Mouse (Mus musculus): ENCODE measurements around the gene Tbx3.

Tbx3 gene

DNA sequence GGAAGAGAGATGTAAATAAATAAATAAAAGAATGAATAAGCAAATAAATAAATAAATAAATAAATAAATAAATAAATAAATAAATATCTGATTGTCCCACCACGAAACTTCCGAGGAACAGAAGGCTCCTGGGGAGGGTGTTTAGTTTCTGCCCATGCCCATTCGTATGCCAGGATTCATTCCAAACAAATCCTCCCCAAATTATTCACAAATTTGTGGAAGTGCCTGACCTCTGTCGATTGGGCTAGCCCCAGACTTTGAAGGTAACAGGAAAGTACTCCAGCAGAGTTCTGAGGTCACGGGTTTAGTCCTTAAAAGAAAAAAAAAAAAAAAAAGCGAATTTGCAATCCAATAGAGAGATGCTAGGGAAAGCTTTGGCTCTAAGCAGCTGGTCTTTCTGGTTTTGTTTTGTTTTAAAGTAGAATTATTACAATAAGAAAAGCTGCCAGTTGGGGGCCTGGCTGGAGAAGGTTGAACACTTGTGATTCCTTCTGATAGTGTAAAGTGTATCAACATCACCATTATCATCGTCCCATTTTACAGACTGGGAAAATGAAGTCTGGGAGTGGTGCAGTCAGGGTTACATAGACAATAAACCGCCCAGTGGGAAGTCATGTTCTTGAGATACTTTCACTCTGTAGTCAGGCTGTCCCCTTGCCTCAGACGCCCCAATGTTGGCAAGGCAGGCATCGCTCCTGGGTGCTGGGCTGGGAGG is 9.3 kb downstream of the Tbx3 start:
- no peak for DNase-seq (ENCODE audit: low read depth in 2 of 2, low spot score in 2 of 2)

- DNase-seq (ENCODE audit: low read depth in 2 of 2, low spot score in 2 of 2) = no peak
Observed at GRCm38 (mm10) chr5:119680329-119681010, 10.0 kb downstream of the Tbx3 start.

DNA sequence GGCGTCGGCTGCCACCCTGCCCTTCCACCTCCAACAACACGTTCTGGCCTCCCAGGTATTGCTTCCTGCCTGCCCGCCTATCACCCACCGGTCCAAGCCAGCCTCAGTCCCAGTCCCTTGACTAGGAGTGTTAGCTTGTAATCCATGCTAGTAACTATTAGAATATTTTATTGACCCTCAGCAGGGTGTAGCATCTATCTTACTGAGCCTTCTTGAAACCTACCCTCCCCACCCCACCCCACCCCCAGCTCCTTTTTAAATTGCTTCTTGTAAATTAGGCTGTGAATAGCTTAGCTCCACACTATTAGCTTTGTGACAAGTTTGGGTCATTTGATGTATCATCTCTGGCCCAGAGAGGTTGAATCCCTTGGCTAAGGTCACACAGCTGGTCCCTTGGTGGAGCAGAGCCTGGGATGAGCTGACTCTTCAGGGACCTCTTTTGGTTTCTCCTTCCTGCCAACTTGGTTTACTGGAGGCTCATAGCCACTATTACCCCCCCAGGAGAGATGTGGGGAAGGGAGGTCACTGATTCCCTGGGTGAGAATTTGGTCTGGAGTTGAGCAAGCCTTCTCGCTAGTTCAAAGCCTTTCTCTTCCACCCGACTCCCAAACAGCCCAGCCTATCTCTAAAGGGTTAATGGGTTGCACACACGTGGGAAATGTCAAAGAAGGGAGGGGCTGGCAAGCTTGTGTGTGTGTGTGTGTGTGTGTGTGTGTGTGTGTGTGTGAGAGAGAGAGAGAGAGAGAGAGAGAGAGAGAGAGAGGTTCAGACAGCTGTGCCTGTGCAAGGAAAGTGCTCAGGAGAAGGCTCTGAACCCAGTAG is 10.8 kb downstream of the Tbx3 start:
- DNase-seq (ENCODE audit: low read depth in 2 of 2, low spot score in 2 of 2) = no peak

GRCm38 (mm10) chr5:119681833-119682210 is 11.4 kb downstream of the Tbx3 start:
- no peak for DNase-seq (ENCODE audit: low read depth in 2 of 2, low spot score in 2 of 2)

GRCm38 (mm10) chr5:119682646-119683515 is 12.4 kb downstream of the Tbx3 start:
- no peak for DNase-seq (ENCODE audit: low read depth in 2 of 2, low spot score in 2 of 2)

- no peak for DNase-seq (ENCODE audit: low read depth in 2 of 2, low spot score in 2 of 2)
Observed at GRCm38 (mm10) chr5:119683861-119684260, 13.4 kb downstream of the Tbx3 start.

DNA sequence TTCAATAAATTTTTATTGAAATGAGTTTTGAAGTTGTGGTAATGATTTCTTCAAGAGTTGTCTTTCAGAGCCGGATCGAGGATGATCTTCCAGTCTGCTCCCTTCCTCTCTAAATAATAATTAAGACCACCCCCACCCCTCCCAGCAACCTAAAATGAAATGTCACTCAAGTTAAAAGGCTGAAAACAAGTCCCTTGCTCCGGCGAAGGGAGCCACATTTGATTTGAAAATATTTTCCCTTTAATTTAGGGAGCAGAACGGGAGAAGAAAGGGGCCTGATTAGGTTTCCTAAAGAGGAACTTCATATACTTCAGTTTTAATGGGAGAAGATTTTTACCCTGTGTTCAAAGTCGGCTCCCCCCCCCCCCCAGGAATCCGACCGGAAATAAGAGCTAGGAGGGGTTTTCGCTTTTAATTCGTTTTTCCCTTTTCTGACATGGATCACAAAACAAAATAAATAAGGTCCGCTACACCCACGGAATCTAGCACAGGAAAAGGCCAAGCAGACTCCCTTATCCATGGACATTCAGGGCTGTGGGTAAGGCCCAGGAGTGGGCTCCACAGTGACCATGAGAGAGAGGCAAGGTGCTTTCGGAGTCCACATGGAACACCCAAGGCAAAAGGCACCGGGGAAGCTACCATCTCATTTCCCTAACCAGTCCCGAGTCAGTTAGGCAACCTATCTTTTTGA is 14.4 kb downstream of the Tbx3 start:
- no peak for DNase-seq (ENCODE audit: low read depth in 2 of 2, low spot score in 2 of 2)

GRCm38 (mm10) chr5:119685446-119686198 is 15.2 kb downstream of the Tbx3 start:
- DNase-seq (ENCODE audit: low read depth in 2 of 2, low spot score in 2 of 2) = no peak

- no peak for DNase-seq (ENCODE audit: low read depth in 2 of 2, low spot score in 2 of 2)
Observed at GRCm38 (mm10) chr5:119686199-119686964, 15.9 kb downstream of the Tbx3 start.

DNA sequence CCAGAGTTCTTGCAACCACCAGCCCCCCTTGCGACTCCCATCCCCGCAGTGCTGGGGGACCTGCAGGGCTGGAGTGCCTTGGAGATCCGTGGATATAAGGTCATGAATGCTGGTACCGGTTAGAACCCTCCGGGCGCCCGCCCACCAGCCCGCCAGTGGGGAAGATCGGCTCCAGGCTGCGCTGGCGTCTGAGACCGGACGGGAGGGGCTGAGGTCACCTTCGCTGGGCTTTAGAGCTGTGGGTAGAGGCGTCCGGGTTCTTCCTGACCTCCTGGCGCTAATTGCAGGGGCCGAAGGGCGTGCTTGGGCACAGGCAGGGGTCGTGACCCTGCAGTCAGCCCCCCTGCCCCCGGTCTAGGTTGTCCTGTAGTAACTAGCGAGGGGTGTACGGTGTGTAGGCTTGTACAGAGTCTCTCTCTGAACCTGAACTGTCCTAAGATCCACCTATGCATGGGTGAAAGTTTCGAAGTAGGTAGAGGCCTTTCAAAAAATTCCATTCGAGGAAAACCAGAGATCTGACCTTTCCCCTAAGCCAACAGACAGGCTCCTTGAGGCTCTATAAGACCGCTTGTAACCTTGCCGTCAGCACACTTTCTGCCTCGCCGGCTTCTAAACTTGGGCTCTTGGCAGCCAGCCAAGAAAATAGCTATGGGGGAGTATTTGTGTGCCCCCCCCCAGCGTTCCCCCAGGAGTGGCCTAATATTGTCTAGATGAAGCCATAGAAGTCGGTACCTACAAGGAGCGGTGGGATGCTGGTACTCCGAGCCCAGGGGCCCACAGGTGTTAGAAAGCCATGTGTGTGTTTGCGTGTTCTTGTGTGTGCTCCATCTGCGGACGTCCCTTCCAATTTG is 16.8 kb downstream of the Tbx3 start:
- no peak for DNase-seq (ENCODE audit: low read depth in 2 of 2, low spot score in 2 of 2)

DNA sequence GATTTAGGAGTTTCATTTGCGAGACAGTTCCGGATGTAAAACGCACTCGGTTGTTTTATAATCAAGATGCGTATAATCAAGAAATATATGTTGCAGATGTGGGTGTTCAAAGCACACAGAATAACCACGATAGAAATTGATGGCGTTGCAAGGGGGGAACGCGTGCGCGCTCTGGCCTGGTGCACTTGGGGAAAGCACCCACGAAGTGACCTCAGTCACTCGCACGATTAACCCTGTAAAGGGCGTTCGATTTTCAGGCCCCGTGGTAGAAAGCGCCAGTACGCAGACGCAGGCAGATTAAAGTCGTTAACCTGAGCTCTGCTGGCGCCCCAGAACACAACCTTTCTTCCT is 17.4 kb downstream of the Tbx3 start:
- DNase-seq (ENCODE audit: low read depth in 2 of 2, low spot score in 2 of 2) = no peak

- DNase-seq (ENCODE audit: low read depth in 2 of 2, low spot score in 2 of 2) = no peak
Observed at GRCm38 (mm10) chr5:119688306-119688705, 17.8 kb downstream of the Tbx3 start.

GRCm38 (mm10) chr5:119688914-119689420 is 18.5 kb downstream of the Tbx3 start:
- DNase-seq (ENCODE audit: low read depth in 2 of 2, low spot score in 2 of 2) = no peak

- no peak for DNase-seq (ENCODE audit: low read depth in 2 of 2, low spot score in 2 of 2)
Observed at GRCm38 (mm10) chr5:119689501-119689900, 19.0 kb downstream of the Tbx3 start.

GRCm38 (mm10) chr5:119691075-119691474 is 20.6 kb downstream of the Tbx3 start:
- DNase-seq (ENCODE audit: low read depth in 2 of 2, low spot score in 2 of 2) = peak; percentile 31 to 44

DNA sequence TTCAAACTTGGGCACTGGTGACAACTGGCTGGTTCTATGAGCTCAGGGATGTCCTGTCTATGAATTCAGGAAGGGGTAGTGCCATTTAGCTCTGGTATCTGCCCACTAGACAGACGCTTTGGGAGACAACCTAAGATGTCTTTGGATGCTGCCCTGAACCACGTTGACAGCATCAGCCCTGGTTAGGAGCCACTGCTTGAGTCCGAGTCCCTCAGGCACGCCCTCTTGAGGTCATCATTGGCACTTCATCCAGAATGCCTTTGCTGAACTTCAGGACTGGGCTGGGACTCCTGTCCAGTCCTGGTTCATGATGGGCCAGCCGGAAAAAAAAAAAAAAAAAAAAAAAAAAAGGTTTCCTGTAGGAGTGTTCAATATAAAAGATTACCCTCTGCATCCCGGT is 22.0 kb downstream of the Tbx3 start:
- DNase-seq (ENCODE audit: low read depth in 2 of 2, low spot score in 2 of 2) = no peak

- no peak for DNase-seq (ENCODE audit: low read depth in 2 of 2, low spot score in 2 of 2)
Observed at GRCm38 (mm10) chr5:119694914-119695313, 24.4 kb downstream of the Tbx3 start.

DNA sequence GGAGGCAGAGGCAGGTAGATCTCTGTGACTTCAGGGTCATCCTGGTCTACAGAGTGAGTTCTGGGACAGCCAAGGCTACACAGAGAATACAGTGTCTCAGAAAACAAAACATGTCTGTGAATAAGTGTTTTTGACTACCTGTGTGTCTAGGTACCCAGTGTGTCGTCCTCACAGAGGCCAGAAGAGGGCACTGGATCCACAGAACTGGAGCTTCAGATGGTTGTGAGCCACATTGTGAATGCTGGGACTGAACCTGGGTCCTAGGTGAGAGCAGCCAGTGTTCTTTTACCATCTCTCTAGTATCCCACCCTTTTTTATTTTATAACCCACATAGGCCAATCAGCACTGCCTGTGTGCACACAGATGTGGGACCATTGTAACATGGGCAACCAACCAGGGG is 32.6 kb downstream of the Tbx3 start:
- no peak for DNase-seq (ENCODE audit: low read depth in 2 of 2, low spot score in 2 of 2)
